Mouse (Mus musculus) forebrain, embryonic 11.5 days (tissue): ENCODE measurements at regions not wholly inside any gene's neighbourhood (a gene's known extent, or its start where the extent isn't known, plus 50 kb on each side); places are given as distances from the start of the nearest gene placed in this dataset.

Experiments
- ATAC-seq: fragments of 200-750 bp; cut with Nextera tagmentation; replicated peaks from 2 replicates; pipeline ENCODE4 v1.8.0; 2017; ENCODE audit warnings: moderate TSS enrichment; ENCODE audit not compliant: low FRiP score
- DNase-seq: peaks from one replicate; pipeline ENCODE4 v3.0.0-alpha.2; 2017; ENCODE audit warnings: low spot score
- H3K27ac ChIP-seq: fragments of 300-500 bp; sonication (generic); 2 replicates; pipeline ENCODE4 v1.5.1; 2014; ENCODE audit warnings: low read depth, low read length
- H3K27me3 ChIP-seq: fragments of 300-500 bp; sonication (generic); 2 replicates; pipeline ENCODE4 v1.6.1; 2014; ENCODE audit warnings: mild to moderate bottlenecking, low read length, mixed read lengths; ENCODE audit not compliant: control insufficient read depth, insufficient read depth
- H3K36me3 ChIP-seq: fragments of 300-500 bp; sonication (generic); 2 replicates; pipeline ENCODE4 v1.6.1; 2014; ENCODE audit warnings: mild to moderate bottlenecking, low read length, moderate library complexity, mixed read lengths; ENCODE audit not compliant: control insufficient read depth, insufficient read depth
- H3K4me1 ChIP-seq: fragments of 300-500 bp; sonication (generic); replicated peaks from 2 replicates; pipeline ENCODE4 v1.6.1; 2014; ENCODE audit warnings: low read length, mixed read lengths; ENCODE audit not compliant: control insufficient read depth, insufficient read depth
- H3K4me2 ChIP-seq: fragments of 300-500 bp; sonication (generic); 2 replicates; pipeline ENCODE4 v1.6.1; 2014; ENCODE audit warnings: low read depth, mild to moderate bottlenecking, low read length, moderate library complexity, mixed read lengths; ENCODE audit not compliant: severe bottlenecking
- H3K4me3 ChIP-seq: fragments of 300-500 bp; sonication (generic); 2 replicates; pipeline ENCODE4 v1.5.1; 2014; ENCODE audit warnings: low read depth, low read length
- H3K9ac ChIP-seq: fragments of 300-500 bp; sonication (generic); 2 replicates; pipeline ENCODE4 v1.6.1; 2014; ENCODE audit warnings: low read length
- H3K9me3 ChIP-seq: fragments of 300-500 bp; sonication (generic); 2 replicates; pipeline ENCODE4 v1.6.1; 2016; ENCODE audit warnings: low read length, mixed read lengths; ENCODE audit not compliant: control insufficient read depth
- WGBS: fragments of 180-500 bp; shearing (Covaris S2); extraction: QIAGEN DNeasy Blood & Tissue Kit; methylation state at CpG from one replicate; pipeline ENCODE4 v1.1.7; 2014; 5-methylcytosine and 5-hydroxymethylcytosine counted together

DNA sequence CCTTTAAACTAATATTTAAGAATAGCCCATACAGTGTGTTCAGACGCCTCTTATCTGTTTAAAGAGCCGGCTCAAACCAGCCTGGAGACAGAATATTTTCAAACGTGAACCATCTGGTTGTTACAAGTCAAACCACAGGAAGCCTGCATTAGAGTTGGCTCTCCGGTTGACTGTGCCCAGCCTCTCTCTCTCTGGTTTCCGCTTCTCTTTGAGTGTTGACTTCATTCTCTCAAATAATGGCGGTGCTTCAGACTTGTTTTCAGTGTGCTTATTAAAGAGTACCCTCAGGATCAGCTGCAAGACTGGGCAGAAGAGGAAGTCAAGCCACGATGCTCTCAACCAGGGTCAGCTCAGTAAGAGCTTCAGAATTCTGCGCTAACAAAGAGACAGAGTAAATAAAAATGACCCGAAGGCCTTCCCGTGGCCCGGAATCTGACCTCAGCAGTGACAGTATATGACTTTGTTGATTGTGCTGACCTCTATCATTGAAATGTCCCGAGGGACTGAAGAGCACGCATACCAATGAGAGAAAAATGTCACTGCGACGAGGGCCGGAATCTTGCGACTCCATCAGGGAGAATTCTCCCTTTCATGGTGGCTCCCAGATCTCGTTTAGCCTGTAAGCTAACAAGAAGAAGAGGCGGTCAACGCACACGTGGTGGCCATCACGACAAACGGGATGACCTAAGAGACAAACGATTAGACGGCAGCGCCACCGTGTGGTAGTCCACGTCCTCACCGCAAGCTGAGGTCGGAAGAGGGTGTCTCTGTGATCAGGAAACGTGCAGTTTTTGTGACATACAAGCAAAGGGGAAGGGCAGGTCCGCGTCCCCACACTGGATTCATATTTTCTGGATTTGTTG lies 55.3 kb upstream of the Cpsf6 start:
- H3K9me3 ChIP-seq: no peaks in the 10 kb centered on the region
- no peaks in the 10 kb centered on the region for H3K27me3 ChIP-seq
- peak overlapping the region; percentile 20 for H3K4me2 ChIP-seq
- H3K27ac ChIP-seq: no peak overlapping the region
- WGBS: 24% methylated on average over 33 of the region's 33 CpGs
- no peaks in the 10 kb centered on the region for H3K36me3 ChIP-seq
- no peak overlapping the region for H3K9ac ChIP-seq
- no peak overlapping the region for H3K4me3 ChIP-seq
- ATAC-seq (peak; percentile 59), DNase-seq (peak; percentile 94)
- H3K4me1 ChIP-seq: 0 out of 2 replicates have a peak, but pooled peaks cover 3% of the 10 kb centered on the region

DNA sequence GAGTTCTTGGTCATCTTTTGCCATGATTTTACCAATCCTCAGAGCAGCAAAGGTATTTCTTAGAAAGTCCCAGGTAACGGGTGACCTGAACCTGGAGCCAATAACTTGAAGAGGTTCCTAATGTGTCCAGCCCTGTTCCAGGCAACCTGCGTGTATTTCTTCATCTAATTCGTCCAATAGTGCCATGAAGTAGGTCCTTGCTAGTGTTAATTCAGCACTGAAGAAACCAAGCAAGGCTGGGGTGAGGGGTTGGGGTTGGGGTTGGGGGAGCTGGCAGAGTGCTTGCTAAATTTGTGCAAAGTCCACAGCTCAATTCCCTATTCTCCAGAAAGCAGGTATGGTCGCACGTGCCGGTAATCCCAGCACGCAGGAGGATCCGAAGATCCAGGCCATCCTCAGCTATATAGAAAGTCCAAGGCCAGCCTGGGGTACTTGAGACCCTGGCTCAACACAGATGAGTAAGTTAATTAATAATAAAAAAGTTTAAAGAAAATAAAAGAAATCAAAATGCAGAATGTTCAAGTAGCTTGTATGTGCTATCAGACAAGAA lies 54.6 kb upstream of the Cpsf6 start:
- H3K27me3 ChIP-seq: no peaks in the 10 kb centered on the region
- no peak for ATAC-seq
- no peak for DNase-seq

DNA sequence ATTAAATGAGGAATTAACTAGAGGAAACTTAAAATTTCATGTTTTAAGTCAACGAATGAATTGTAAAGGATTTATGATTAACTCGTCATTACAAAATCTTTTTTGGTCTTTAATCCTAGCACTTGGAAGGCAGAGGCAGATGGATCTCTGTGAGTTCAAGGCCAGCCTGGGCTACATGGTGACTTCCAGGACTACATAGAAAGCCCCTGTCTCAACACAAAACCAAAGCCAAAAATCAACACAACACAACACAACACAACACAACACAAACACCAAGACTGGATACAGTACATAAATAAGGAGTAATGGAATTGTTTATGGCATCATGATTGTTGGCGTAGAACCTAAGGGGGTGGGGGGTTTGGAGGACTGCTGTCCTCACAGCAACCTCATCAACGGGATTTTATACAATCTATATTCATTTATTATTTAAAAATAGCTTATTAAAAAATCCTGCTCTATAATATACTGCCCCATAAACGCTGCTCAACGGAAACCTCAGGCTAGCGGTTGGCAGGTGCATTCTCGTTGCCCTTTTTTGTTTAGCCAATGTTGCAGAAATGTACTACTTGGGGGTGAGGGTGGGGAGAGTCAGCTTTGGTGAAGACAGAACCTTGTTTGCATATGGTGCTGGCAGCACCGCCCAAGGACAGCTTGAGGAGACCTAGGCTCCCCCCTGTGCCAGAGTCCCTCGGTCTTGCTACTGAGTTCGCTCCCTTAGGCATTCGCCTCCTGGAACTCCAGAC lies 53.9 kb upstream of the Cpsf6 start:
- Histone ChIP-seq H3K27me3 (no peaks in the 10 kb centered on the region), H3K36me3 (no peaks in the 10 kb centered on the region), H3K9ac (no peak overlapping the region), H3K9me3 (no peaks in the 10 kb centered on the region), H3K4me3 (no peak overlapping the region), H3K27ac (no peak overlapping the region), H3K4me2 (no peak overlapping the region), H3K4me1 (0 out of 2 replicates have a peak, but pooled peaks cover 3% of the 10 kb centered on the region)
- ATAC-seq: no peak
- no peak for DNase-seq
- 94% methylated on average over 12 of the region's 12 CpGs for WGBS

More for the DNA sequence above, 54.6 kb upstream of the Cpsf6 start:
- 0 out of 2 replicates have a peak, but pooled peaks cover 3% of the 10 kb centered on the region for H3K4me1 ChIP-seq
- no peak overlapping the region for H3K4me3 ChIP-seq
- no peak overlapping the region for H3K4me2 ChIP-seq
- no peak overlapping the region for H3K27ac ChIP-seq
- H3K9ac ChIP-seq: no peak overlapping the region
- no peaks in the 10 kb centered on the region for H3K9me3 ChIP-seq
- WGBS: 96% methylated on average over 8 of the region's 8 CpGs
- H3K36me3 ChIP-seq: no peaks in the 10 kb centered on the region

- no peaks in the 10 kb centered on the region for H3K27me3 ChIP-seq
- no peak overlapping the region for H3K4me2 ChIP-seq
- 0 out of 2 replicates have a peak, but pooled peaks cover 3% of the 10 kb centered on the region for H3K4me1 ChIP-seq
- no peak overlapping the region for H3K4me3 ChIP-seq
- WGBS: 94% methylated on average over 7 of the region's 7 CpGs
- no peaks in the 10 kb centered on the region for H3K9me3 ChIP-seq
- H3K36me3 ChIP-seq: no peaks in the 10 kb centered on the region
- DNase-seq (no peak), ATAC-seq (no peak)
- H3K9ac ChIP-seq: no peak overlapping the region
- H3K27ac ChIP-seq: no peak overlapping the region
These were observed 53.2 kb upstream of the Cpsf6 start for GRCm38 (mm10) chr10:117432871-117433546.

GRCm38 (mm10) chr10:117432415-117432814 lies 52.6 kb upstream of the Cpsf6 start:
- H3K4me1 ChIP-seq: 0 out of 2 replicates have a peak, but pooled peaks cover 3% of the 10 kb centered on the region
- H3K27ac ChIP-seq: no peak overlapping the region
- no peaks in the 10 kb centered on the region for H3K9me3 ChIP-seq
- WGBS: 11% methylated on average over 21 of the region's 21 CpGs
- no peak overlapping the region for H3K9ac ChIP-seq
- DNase-seq (peak; percentile 91), ATAC-seq (no peak)
- no peaks in the 10 kb centered on the region for H3K27me3 ChIP-seq
- peak overlapping the region; percentile 15; the same call in 1 of the 2 replicates for H3K4me2 ChIP-seq
- H3K4me3 ChIP-seq: no peak overlapping the region
- no peaks in the 10 kb centered on the region for H3K36me3 ChIP-seq

GRCm38 (mm10) chr10:117431850-117432249 lies 52.0 kb upstream of the Cpsf6 start:
- no peak overlapping the region for H3K4me3 ChIP-seq
- ATAC-seq (no peak), DNase-seq (no peak)
- H3K27me3 ChIP-seq: no peaks in the 10 kb centered on the region
- 0 out of 2 replicates have a peak, but pooled peaks cover 3% of the 10 kb centered on the region for H3K4me1 ChIP-seq
- WGBS: 80% methylated on average over 12 of the region's 12 CpGs
- H3K4me2 ChIP-seq: no peak overlapping the region
- H3K9ac ChIP-seq: no peak overlapping the region
- H3K27ac ChIP-seq: no peak overlapping the region
- H3K36me3 ChIP-seq: no peaks in the 10 kb centered on the region
- H3K9me3 ChIP-seq: no peaks in the 10 kb centered on the region

- no peak for ATAC-seq
- DNase-seq: no peak
- Histone ChIP-seq H3K4me1 (peaks cover 3% of the 10 kb centered on the region; the same call in 1 of the 2 replicates), H3K27me3 (no peaks in the 10 kb centered on the region), H3K9ac (no peak overlapping the region), H3K4me2 (no peak overlapping the region), H3K36me3 (no peaks in the 10 kb centered on the region), H3K4me3 (no peak overlapping the region), H3K9me3 (no peaks in the 10 kb centered on the region), H3K27ac (no peak overlapping the region)
- 86% methylated on average over 3 of the region's 3 CpGs for WGBS
These were observed 51.3 kb upstream of the Cpsf6 start for GRCm38 (mm10) chr10:117431086-117431619.
